In the genomic region with DNA sequence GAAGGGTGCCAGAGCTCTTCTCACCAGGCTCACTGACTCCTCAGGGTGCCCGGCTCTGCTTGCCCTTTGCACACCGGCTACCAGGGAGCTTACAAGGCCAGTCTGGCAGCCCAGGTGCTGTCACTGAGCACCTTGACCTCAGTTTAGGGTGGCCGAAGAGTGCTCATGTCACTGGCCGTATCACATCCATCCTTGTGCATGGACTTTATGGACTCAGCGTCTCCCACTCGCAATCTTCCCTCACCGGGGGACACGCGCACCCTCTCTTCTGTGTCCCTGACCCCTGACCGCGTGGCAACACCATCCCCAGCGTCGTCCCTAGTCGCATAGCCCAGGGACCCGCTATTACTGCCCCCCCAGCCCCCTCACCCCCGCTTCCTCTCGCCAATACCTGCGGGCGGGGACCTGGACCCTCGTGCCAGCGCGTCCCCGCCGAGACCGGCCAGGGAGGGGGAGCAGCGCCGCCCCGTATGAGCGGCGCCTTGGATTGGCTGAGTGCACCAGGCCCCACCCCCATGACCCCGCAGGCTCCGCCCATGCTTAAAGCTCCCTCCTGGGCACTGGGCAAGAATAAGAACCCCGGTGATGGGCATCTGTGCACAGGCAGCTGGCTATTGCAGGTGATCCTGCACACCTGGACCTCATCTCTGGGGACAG, we compare ENCODE assay signal across 7 mouse cellular contexts. TPM values are rescaled to one million over a fixed set of nuclear protein-coding genes. Genes with fewer than 3 reads are reported as not detected.
DNase-seq lines count a peak whose midpoint lies in the region; ATAC-seq lines count a peak whose summit lies in the region.

No protein-coding gene starts in this region.

- H3K9me3 ChIP-seq in forebrain, embryonic 11.5 days (ENCODE audit: control insufficient read depth, low read length), result no peaks in the 10 kb centered on the region

- no peaks in the 10 kb centered on the region; the same call in 1 of the 2 replicates for H3K27me3 ChIP-seq in forebrain, embryonic 11.5 days (ENCODE audit: control insufficient read depth, insufficient read depth, low read length)

- peak; percentile 58 for DNase-seq in MN1 (ENCODE audit: low spot score)
- peak; percentile 89 for DNase-seq in brain, adult 2 months (ENCODE audit: low read depth, low spot score)
- DNase-seq in forebrain, embryonic 11.5 days (ENCODE audit: low spot score), result peak; percentile 85
- peak; percentile 72 for DNase-seq in heart, postnatal 4 days
- peak; percentile 77 for DNase-seq in layer of hippocampus, adult 9-11 months
- DNase-seq in lung, postnatal 10 days, result peak; percentile 81
- DNase-seq in retina, postnatal 1 day, result peak; percentile 80

- H3K27ac ChIP-seq in forebrain, embryonic 11.5 days (ENCODE audit: low read depth, low read length), result no peak overlapping the region

- peak overlapping the region; percentile 90 for H3K4me2 ChIP-seq in forebrain, embryonic 11.5 days (ENCODE audit: low read depth, low read length, severe bottlenecking)

- H3K36me3 ChIP-seq in forebrain, embryonic 11.5 days (ENCODE audit: control insufficient read depth, insufficient read depth, low read length), result no peaks in the 10 kb centered on the region

- peak; percentile 82 for ATAC-seq in forebrain, embryonic 11.5 days (replicated peaks; ENCODE audit: low FRiP score)

- WGBS in forebrain, embryonic 11.5 days, result 9% methylated on average over 33 of the region's 33 CpGs

- H3K4me3 ChIP-seq in forebrain, embryonic 11.5 days (ENCODE audit: low read depth, low read length), result peak overlapping the region; percentile 39

- H3K9ac ChIP-seq in forebrain, embryonic 11.5 days (ENCODE audit: low read length), result peak overlapping the region; percentile 52

- H3K4me1 ChIP-seq in forebrain, embryonic 11.5 days (replicated peaks; ENCODE audit: control insufficient read depth, insufficient read depth, low read length), result peaks cover 11% of the 10 kb centered on the region

RNA-seq across cellular contexts. Expression of a gene that starts 6.4 kb away (rescaled TPM):
- 9.0 and 13.4 TPM in 2 replicates for polyA plus RNA-seq in forebrain, embryonic 11.5 days (2014; fragmentation: Nextera tagmentation; extraction: Ambion mirVana)
- total RNA-seq in heart, postnatal 4 days (2021), result 1 to 10 TPM; 2.5 to 3.0 TPM

RNA-seq across cellular contexts. Expression of a gene that starts 17.1 kb away (rescaled TPM):
- 165 and 176 TPM in 2 replicates for polyA plus RNA-seq in forebrain, embryonic 11.5 days (2014; fragmentation: Nextera tagmentation; extraction: Ambion mirVana)
- total RNA-seq in heart, postnatal 4 days (2021), result 10 to 100 TPM; 42.6 to 46.2 TPM

RNA-seq across cellular contexts. Expression of a gene that starts 17.1 kb away (rescaled TPM):
- polyA plus RNA-seq in forebrain, embryonic 11.5 days (2014; fragmentation: Nextera tagmentation; extraction: Ambion mirVana), result 6.3 and 7.2 TPM in 2 replicates
- total RNA-seq in heart, postnatal 4 days (2021), result 1 to 10 TPM; 5.1 to 7.5 TPM

RNA-seq across cellular contexts. Expression of a gene that starts 35.9 kb away (rescaled TPM):
- polyA plus RNA-seq in forebrain, embryonic 11.5 days (2014; fragmentation: Nextera tagmentation; extraction: Ambion mirVana), result 0.43 and 0.44 TPM in 2 replicates
- under 1 TPM in 1 of 2 experiments, not detected in 1; 0.11 TPM for total RNA-seq in heart, postnatal 4 days (2021)

RNA-seq across cellular contexts. Expression of a gene that starts 40.5 kb away (rescaled TPM):
- polyA plus RNA-seq in forebrain, embryonic 11.5 days (2014; fragmentation: Nextera tagmentation; extraction: Ambion mirVana), result 2,879 and 3,145 TPM in 2 replicates
- 1,000 to 10,000 TPM; 1,266 to 1,294 TPM for total RNA-seq in heart, postnatal 4 days (2021)
